Mouse (Mus musculus): Measurements from ENCODE around the gene Map3k3. TPM values are rescaled to one million over a fixed set of nuclear protein-coding genes. Genes with fewer than 3 reads are reported as not detected.
"Not testable (repeated sequence)": the region's sequence is repeated elsewhere in the genome, so short reads cannot be mapped to it uniquely, and the experiment has no call there.

The Map3k3 gene
- 10 to 100 TPM; 18.5 to 20.8 TPM for total RNA-seq (2021)
- long read RNA-seq, experiment 1, partial matches to known transcripts: 1 of 11 reads
- long read RNA-seq, experiment 1, other reads (novel, unspliced or antisense): 7 of 11 reads
- long read RNA-seq, experiment 2, transcript Map3k3-201 (16 exons, 3,450 nt): major isoform, 7 of 9 reads
- long read RNA-seq, experiment 2, partial matches to known transcripts: 0 of 9 reads
- long read RNA-seq, experiment 2, other reads (novel, unspliced or antisense): 2 of 9 reads

GRCm38 (mm10) chr11:106083708-106084701, at the start of gene Map3k3:
TSS of gene Map3k3 (plus strand) at chr11:106084613.
- DNase-seq: peak; percentile 100

GRCm38 (mm10) chr11:106034986-106035385, 49.4 kb upstream of the Map3k3 start:
- no peak for DNase-seq

GRCm38 (mm10) chr11:106036548-106037417, 47.6 kb upstream of the Map3k3 start, which contains the start of gene Dcaf7:
TSS of gene Dcaf7 (plus strand) at chr11:106036872.
- peak; percentile 96 for DNase-seq

- no peak for DNase-seq
Observed at GRCm38 (mm10) chr11:106037418-106037751, 47.0 kb upstream of the Map3k3 start.

GRCm38 (mm10) chr11:106044349-106044748, 40.1 kb upstream of the Map3k3 start:
- DNase-seq: no peak

GRCm38 (mm10) chr11:106045256-106045655, 39.2 kb upstream of the Map3k3 start:
- DNase-seq: no peak

GRCm38 (mm10) chr11:106045780-106046179, 38.6 kb upstream of the Map3k3 start:
- DNase-seq: no peak

GRCm38 (mm10) chr11:106046584-106046983, 37.8 kb upstream of the Map3k3 start:
- no peak for DNase-seq

- no peak for DNase-seq
Observed at GRCm38 (mm10) chr11:106053921-106054320, 30.5 kb upstream of the Map3k3 start.

- DNase-seq: no peak
Observed at GRCm38 (mm10) chr11:106054600-106054999, 29.8 kb upstream of the Map3k3 start.

GRCm38 (mm10) chr11:106055341-106055740, 29.1 kb upstream of the Map3k3 start:
- DNase-seq: no peak

GRCm38 (mm10) chr11:106056819-106057491, 27.5 kb upstream of the Map3k3 start:
- no peak for DNase-seq

- DNase-seq: no peak
Observed at GRCm38 (mm10) chr11:106058020-106058419, 26.4 kb upstream of the Map3k3 start.

GRCm38 (mm10) chr11:106060549-106060948, 23.9 kb upstream of the Map3k3 start:
- DNase-seq: no peak

GRCm38 (mm10) chr11:106061311-106061710, 23.1 kb upstream of the Map3k3 start:
- DNase-seq: no peak

- DNase-seq: no peak
Observed at GRCm38 (mm10) chr11:106063756-106064155, 20.7 kb upstream of the Map3k3 start.

GRCm38 (mm10) chr11:106065073-106065922, 19.1 kb upstream of the Map3k3 start:
- DNase-seq: no peak

GRCm38 (mm10) chr11:106065923-106066571, 18.4 kb upstream of the Map3k3 start, which contains the start of gene Taco1:
TSS of gene Taco1 (plus strand) at chr11:106066061.
- peak; percentile 90 for DNase-seq

GRCm38 (mm10) chr11:106066616-106067015, 17.8 kb upstream of the Map3k3 start:
- DNase-seq: not testable (repeated sequence)

GRCm38 (mm10) chr11:106073774-106074173, 10.6 kb upstream of the Map3k3 start:
- DNase-seq: no peak
